Mouse (Mus musculus) embryo, embryonic 11 days (tissue): Measurements from ENCODE around the gene Cryba4.

Experiments
- DNase-seq: peaks from one replicate; pipeline ENCODE4 v3.0.0-alpha.2; 2015

The Cryba4 gene

DNA sequence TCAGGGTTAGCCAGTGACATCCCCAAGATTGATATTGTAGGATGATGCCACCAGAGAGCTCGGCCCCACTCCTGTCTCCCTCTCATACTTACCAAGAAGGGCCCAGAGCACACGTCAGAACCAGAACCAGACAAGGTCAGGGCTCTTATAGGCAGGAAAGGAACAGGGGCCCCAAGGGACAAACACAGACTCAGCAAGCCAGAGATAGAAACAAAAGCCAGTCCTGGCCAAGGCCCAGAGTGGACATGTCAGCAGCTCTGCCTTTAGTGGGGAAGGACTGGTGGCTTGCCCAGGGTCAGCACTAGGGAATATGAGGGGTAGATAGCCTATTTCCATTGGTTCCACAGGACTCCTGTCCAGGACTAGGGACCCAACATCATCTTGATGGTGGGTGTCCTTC is at the start of gene Cryba4:
Gene Cryba4 (minus strand): TSS at position 119 of the 400 bp plus-strand sequence.
- no peak for DNase-seq

- no peak for DNase-seq
Observed at GRCm38 (mm10) chr5:112301694-112302093, 49.4 kb upstream of the Cryba4 start.

GRCm38 (mm10) chr5:112300721-112301308 is 48.5 kb upstream of the Cryba4 start:
- no peak for DNase-seq

DNA sequence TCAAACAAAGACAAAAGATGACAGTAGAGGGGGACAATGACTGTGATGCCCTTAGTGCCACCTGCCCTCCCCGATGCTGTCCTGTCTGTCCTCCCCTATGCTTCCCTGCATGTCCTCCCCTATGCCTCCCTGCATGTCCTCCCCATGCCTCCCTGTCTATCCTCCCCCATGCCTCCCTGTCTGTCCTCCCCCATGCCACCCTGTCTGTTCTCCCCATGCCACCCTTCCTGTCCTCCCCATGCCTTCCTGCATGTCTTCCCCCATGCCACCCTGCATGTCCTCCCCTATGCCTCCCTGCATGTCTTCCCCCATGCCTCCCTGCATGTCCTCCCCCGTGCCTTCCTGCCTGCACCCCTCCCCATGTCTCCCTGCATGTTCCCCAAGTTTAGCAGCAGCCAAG is 47.8 kb upstream of the Cryba4 start:
- no peak for DNase-seq

DNA sequence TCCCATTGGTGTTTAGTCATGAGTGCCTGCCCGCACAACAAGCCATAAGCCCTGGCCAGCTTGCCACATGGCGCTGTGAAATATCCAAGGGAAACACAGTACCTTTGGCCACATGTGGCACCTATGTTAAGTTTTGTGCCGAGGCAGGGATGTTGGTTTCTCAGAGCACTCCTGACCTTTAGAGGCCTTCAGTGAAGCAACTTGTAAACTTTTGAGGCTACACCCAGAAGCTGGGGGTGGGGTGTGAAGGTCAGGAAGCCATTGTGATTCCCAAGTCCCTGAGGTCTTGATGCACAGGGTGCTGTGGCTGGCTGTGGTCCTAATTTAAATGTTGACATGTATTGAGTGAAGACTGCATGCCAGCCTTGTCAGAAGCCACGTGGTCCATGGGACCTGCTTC is 47.1 kb upstream of the Cryba4 start:
- DNase-seq = no peak

- no peak for DNase-seq
Observed at GRCm38 (mm10) chr5:112298226-112298988, 46.1 kb upstream of the Cryba4 start.

GRCm38 (mm10) chr5:112297257-112297656 is 44.9 kb upstream of the Cryba4 start:
- DNase-seq = no peak

GRCm38 (mm10) chr5:112296404-112297181 is 44.3 kb upstream of the Cryba4 start:
- no peak for DNase-seq

DNA sequence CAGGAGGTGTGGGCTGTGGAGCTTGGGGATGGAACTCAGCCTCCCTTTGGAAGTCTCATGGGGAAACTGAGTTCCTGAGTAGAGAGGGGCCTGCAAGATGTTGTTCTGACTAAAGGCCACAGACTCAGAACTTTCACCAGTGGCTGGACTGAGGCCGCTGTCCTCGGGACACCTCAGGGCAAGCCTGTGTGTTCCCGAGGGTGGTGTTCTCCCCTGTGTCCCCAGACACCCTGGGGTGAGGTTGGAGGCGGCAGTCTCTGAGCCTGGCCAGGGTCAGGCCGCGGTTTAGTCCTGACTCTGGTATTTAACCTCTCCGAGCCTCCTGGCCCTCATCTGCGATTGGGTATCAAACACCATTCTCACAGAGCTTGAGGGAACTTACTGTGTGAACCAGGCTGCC is 43.2 kb upstream of the Cryba4 start:
- DNase-seq = no peak

- DNase-seq = no peak
Observed at GRCm38 (mm10) chr5:112295162-112295561, 42.8 kb upstream of the Cryba4 start.

DNA sequence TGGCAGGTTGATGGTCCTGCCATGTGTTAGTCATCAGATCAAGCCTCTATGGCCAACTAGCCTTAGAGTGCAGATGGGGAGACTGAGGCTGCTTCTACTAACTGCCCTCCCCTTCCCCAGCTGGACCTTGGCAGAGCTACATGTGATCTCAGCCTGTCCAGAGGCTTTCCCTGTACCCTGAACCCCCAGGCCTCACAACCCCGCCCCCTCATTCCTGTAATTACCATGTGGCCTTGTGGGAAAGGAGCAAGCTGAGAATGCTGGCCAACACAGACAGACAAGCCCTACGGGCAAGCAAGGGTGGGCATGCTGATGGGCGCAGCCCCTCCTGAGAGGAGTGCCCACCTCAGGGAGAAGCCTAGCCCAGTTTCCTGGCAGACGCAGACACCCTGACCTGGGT is 42.4 kb upstream of the Cryba4 start:
- DNase-seq = no peak

DNA sequence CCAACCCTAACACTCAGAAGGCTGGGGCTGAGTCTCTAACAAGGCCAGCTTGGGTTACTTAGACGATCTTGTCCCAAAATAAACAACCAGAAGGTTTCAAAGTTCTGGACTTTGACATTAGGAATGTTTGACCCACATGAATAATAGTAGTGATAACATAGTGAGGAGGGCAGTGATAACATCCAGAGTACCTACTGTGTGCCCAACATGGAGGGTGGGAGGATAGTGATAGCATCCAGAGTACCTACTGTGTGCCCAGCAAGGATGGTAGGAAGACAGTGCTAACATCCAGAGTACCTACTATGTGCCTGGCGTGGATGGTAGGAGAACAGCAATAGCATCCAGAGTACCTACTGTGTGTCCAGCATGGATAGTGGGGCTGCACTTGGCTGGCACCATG is 41.5 kb upstream of the Cryba4 start:
- DNase-seq = no peak

DNA sequence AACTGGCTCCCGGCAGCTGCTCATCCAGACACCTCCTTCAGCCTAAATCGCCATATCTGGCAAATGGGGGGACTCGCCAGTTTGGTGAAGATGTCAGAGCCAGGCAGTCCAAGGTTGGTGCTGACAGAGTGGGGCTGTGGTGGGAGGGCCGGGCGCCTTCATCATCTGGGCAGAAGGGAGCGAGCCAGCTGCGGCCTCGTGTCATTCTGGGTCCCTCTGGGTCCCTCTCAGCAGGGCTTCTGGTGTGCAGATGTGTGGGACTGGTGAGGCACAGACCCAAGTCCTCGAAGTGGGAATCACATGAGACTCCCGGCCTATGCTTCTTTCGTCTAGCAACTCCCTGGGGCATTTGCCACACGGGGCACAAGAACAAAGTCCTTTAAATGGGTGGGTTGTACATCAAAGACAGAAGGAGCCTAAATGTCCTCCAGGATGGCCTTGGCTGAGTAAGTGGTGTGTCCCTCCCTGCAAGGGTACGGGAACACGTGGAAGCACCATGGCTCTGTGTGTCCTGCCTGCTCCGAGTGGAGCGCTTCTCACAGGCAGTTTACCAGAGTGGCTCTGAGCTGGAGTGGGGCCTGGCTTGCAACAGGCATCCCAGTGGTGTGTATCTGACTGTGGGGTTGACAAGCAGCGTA is 40.1 kb upstream of the Cryba4 start:
- no peak for DNase-seq

DNA sequence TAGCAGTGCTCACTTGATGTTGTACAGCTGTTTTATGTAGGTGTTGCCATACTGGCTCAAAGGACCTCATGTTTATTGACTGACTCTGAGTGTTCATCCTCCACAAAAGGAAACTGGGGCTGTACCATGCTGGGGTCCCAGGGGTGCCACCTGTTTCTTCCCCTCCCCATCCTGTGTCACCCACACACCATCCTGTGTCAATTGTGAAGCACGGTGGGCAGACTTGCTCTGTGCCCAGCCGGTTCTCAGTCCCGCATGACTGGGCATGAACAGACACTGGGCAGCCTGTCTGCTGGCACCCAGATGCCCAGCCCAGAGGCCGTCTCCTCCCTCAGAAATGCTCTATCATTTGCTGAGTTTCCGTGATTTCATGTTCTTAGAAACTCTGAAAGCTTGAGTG is 39.5 kb upstream of the Cryba4 start:
- no peak for DNase-seq

DNA sequence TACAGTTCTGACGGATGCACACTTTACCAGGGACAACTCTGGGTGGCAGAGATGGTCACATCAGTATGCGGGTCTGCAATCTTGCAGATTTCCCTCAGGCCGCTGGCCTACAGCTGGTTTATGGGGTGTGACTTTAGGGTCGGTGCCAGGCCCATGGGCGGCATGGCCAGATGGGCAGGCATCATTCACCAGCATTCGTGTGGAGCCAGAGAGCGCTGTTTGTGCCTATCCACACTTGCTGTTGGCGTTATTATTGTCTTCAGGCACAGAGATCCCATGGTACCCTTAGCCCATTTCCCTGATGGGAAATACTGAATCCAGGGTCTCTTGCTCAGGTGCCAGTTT is 38.2 kb upstream of the Cryba4 start:
- no peak for DNase-seq

GRCm38 (mm10) chr5:112289819-112290535 is 37.7 kb upstream of the Cryba4 start:
- no peak for DNase-seq

GRCm38 (mm10) chr5:112289236-112289635 is 36.9 kb upstream of the Cryba4 start:
- DNase-seq = no peak

- no peak for DNase-seq
Observed at GRCm38 (mm10) chr5:112288193-112289141, 36.1 kb upstream of the Cryba4 start.

DNA sequence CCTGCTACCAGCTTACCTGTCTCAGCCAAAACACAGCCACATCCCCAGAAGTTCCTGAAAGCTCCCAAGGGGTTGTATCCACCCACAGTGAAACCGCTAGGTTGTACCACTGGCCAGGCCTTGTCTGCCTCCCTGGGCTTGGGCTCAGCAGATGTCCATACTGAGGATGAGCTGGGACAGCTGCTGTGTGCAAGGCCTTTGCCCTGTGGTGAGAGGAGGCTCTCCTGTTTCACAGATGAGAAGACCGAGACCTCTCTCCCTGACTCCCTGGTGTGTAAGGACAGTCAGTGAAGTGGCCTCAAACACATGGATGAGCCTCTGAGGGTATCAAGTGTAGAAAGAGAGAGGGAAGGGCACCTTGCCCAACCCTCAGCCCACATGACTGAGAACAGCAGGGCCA is 35.3 kb upstream of the Cryba4 start:
- DNase-seq = no peak

- no peak for DNase-seq
Observed at GRCm38 (mm10) chr5:112286984-112287641, 34.8 kb upstream of the Cryba4 start.

GRCm38 (mm10) chr5:112286608-112286983 is 34.3 kb upstream of the Cryba4 start:
- no peak for DNase-seq
